10 mouse cellular contexts compared by ENCODE assay signal in the genomic region with DNA sequence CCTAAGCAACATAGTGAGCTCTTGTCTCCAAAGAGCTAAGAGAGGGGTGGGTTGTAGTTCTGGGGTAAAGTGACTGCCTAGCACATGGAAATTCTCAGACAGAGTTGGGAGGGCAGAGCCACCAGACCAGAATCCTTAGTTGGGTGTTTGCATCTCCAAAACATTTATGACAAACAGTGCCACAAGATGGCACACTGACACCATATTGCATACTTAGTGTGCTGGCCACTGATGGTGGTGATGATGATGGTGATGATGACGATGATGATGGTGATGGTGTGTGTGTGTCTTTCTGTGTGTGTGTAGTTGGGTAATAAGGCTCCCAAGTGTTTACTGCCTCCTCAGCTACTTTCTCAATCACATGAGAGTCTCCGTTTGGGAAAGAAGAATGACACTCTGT. TPM values are rescaled to one million over a fixed set of nuclear protein-coding genes. Genes with fewer than 3 reads are reported as not detected.
DNase-seq lines count a peak whose midpoint lies in the region; ATAC-seq lines count a peak whose summit lies in the region.
"Had no signal": no experiment of that assay in that cellular context is flagged by ENCODE, and none has a peak within 500 bp of the region (broad histone marks: within the 10 kb centered on the region; RNA-seq: fewer than 3 reads in every experiment).

No protein-coding gene starts in this region.

- H3K27ac ChIP-seq in forebrain, embryonic 14.5 days (ENCODE audit: low read depth, low read length), result no peak overlapping the region
- no peak overlapping the region for H3K27ac ChIP-seq in forebrain, embryonic 16.5 days (ENCODE audit: low read length)
- H3K27ac ChIP-seq: limb, embryonic 15.5 days had no signal

- no peak overlapping the region for H3K4me3 ChIP-seq in forebrain, embryonic 14.5 days (ENCODE audit: low read depth, low read length)
- no peak overlapping the region for H3K4me3 ChIP-seq in forebrain, embryonic 16.5 days (replicated peaks; ENCODE audit: low read length)
- H3K4me3 ChIP-seq: erythroblast, embryonic 14.5 days; limb, embryonic 15.5 days had no signal

- no peak overlapping the region for H3K9ac ChIP-seq in forebrain, embryonic 14.5 days (ENCODE audit: low read length)
- H3K9ac ChIP-seq in forebrain, embryonic 16.5 days (replicated peaks; ENCODE audit: low read depth, low read length), result no peak overlapping the region
- H3K9ac ChIP-seq: limb, embryonic 15.5 days had no signal

- no peaks in the 10 kb centered on the region for H3K36me3 ChIP-seq in forebrain, embryonic 14.5 days (ENCODE audit: control insufficient read depth, insufficient read depth, low read length)
- no peaks in the 10 kb centered on the region for H3K36me3 ChIP-seq in forebrain, embryonic 16.5 days (ENCODE audit: control insufficient read depth, insufficient read depth)
- H3K36me3 ChIP-seq: limb, embryonic 15.5 days had no signal

- WGBS in forebrain, embryonic 14.5 days, result 63% methylated on average over 2 of the region's 2 CpGs
- WGBS in forebrain, embryonic 16.5 days, result 59% methylated on average over 2 of the region's 2 CpGs

- H3K27me3 ChIP-seq in forebrain, embryonic 14.5 days (replicated peaks; ENCODE audit: control insufficient read depth, insufficient read depth, low read length), result no peaks in the 10 kb centered on the region
- H3K27me3 ChIP-seq in forebrain, embryonic 16.5 days (replicated peaks; ENCODE audit: control insufficient read depth, insufficient read depth, low read length), result no peaks in the 10 kb centered on the region
- H3K27me3 ChIP-seq: limb, embryonic 15.5 days had no signal

- H3K9me3 ChIP-seq in forebrain, embryonic 14.5 days (replicated peaks; ENCODE audit: control insufficient read depth, low read length), result no peaks in the 10 kb centered on the region
- H3K9me3 ChIP-seq in forebrain, embryonic 16.5 days (ENCODE audit: control insufficient read depth, low read length), result no peaks in the 10 kb centered on the region
- H3K9me3 ChIP-seq: limb, embryonic 15.5 days had no signal

- no peak overlapping the region for H3K4me2 ChIP-seq in forebrain, embryonic 14.5 days (ENCODE audit: low read length)
- H3K4me2 ChIP-seq in forebrain, embryonic 16.5 days (ENCODE audit: low read length), result no peak overlapping the region
- H3K4me2 ChIP-seq: limb, embryonic 15.5 days had no signal

- no peak for ATAC-seq in forebrain, embryonic 14.5 days
- ATAC-seq in forebrain, embryonic 16.5 days, result no peak

- H3K4me1 ChIP-seq in forebrain, embryonic 14.5 days (ENCODE audit: control insufficient read depth, insufficient read depth, low read length), result peaks cover 9% of the 10 kb centered on the region
- H3K4me1 ChIP-seq in forebrain, embryonic 16.5 days (replicated peaks; ENCODE audit: control insufficient read depth, insufficient read depth, low read length), result 0 out of 2 replicates have a peak, but pooled peaks cover 2% of the 10 kb centered on the region

- DNase-seq in forebrain, embryonic 14.5 days (ENCODE audit: low spot score), result peak; percentile 41
- peak; percentile 24 for DNase-seq in kidney, postnatal 10 days
- DNase-seq in kidney, adult 9 months, result no peak
- DNase-seq in 3T3-L1 (ENCODE audit: low read depth, low spot score) (peak; percentile 27), adipocyte (ENCODE audit: low spot score) (peak; percentile 34)
- no peak for DNase-seq in adrenal gland, adult 18-20 months (ENCODE audit: low spot score in 2 of 2)
- no peak for DNase-seq in right cerebral cortex, postnatal 10 days (ENCODE audit: low spot score in 2 of 2)

RNA-seq across cellular contexts. Expression of gene Cacnb4, which starts 54.0 kb away (rescaled TPM):
- polyA plus RNA-seq in forebrain, embryonic 14.5 days (2014; fragmentation: Nextera tagmentation; extraction: Ambion mirVana), result 10.6 and 13.5 TPM in 2 replicates
- 14.1 and 14.7 TPM in 2 replicates for polyA plus RNA-seq in forebrain, embryonic 16.5 days (2015; fragmentation: Nextera tagmentation; extraction: Ambion mirVana)
- under 1 TPM; 0.23 to 0.61 TPM for total RNA-seq in adrenal gland, adult 18-20 months (2021)
- polyA plus RNA-seq: erythroblast, embryonic 14.5 days had no signal

Comparison
In these comparisons a context has a peak if more than half of its experiments do, and no peak if none do; other contexts are left out.
1. DNase-seq: peak in forebrain, embryonic 14.5 days (single experiment), kidney, postnatal 10 days (single experiment), 3T3-L1 (single experiment) and adipocyte (single experiment); none in kidney, adult 9 months (single experiment), adrenal gland, adult 18-20 months (0 of 2) and right cerebral cortex, postnatal 10 days (0 of 2).